Mouse (Mus musculus) neural tube, embryonic 15.5 days (tissue): ENCODE measurements around the gene Foxn3. TPM values are rescaled to one million over a fixed set of nuclear protein-coding genes. Genes with fewer than 3 reads are reported as not detected.

ENCODE experiments used
- ATAC-seq: fragments of 200-750 bp; cut with Nextera tagmentation; 2 replicates; pipeline ENCODE4 v1.8.0; 2017; ENCODE audit warnings: mild to moderate bottlenecking, moderate TSS enrichment, moderate library complexity; ENCODE audit not compliant: low FRiP score
- H3K27ac ChIP-seq: fragments of 300-500 bp; sonication (generic); replicated peaks from 2 replicates; pipeline ENCODE4 v1.5.1; 2015; ENCODE audit warnings: mild to moderate bottlenecking, inconsistent platforms
- H3K27me3 ChIP-seq: fragments of 300-500 bp; sonication (generic); replicated peaks from 2 replicates; pipeline ENCODE4 v1.6.1; 2015; ENCODE audit warnings: inconsistent platforms
- H3K36me3 ChIP-seq: fragments of 300-500 bp; sonication (generic); 2 replicates; pipeline ENCODE4 v1.6.1; 2015; ENCODE audit warnings: inconsistent platforms
- H3K4me1 ChIP-seq: fragments of 300-500 bp; sonication (generic); 2 replicates; pipeline ENCODE4 v1.6.1; 2015; ENCODE audit warnings: inconsistent platforms
- H3K4me2 ChIP-seq: fragments of 300-500 bp; sonication (generic); 2 replicates; pipeline ENCODE4 v1.6.1; 2015; ENCODE audit warnings: inconsistent platforms, mild to moderate bottlenecking, moderate library complexity
- H3K4me3 ChIP-seq: fragments of 300-500 bp; sonication (generic); replicated peaks from 2 replicates; pipeline ENCODE4 v1.5.1; 2015; ENCODE audit warnings: mild to moderate bottlenecking, inconsistent platforms
- H3K9ac ChIP-seq: fragments of 300-500 bp; sonication (generic); replicated peaks from 2 replicates; pipeline ENCODE4 v1.6.1; 2015; ENCODE audit warnings: mild to moderate bottlenecking, inconsistent platforms
- H3K9me3 ChIP-seq: fragments of 300-500 bp; sonication (generic); replicated peaks from 2 replicates; pipeline ENCODE4 v1.6.1; 2016; ENCODE audit warnings: inconsistent platforms
- WGBS: fragments of 180-500 bp; shearing (Covaris S2); methylation state at CpG from one replicate; pipeline ENCODE4 v1.1.7; 2015; ENCODE audit warnings: mixed read lengths; 5-methylcytosine and 5-hydroxymethylcytosine counted together
- polyA plus RNA-seq: library from polyadenylated mRNA; unstranded; fragments of >200 nt; fragmentation: Nextera tagmentation; extraction: Ambion mirVana; gene quantifications from 2 replicates; pipeline ENCODE4 v1.2.1, GENCODE M21; 2015

Gene Foxn3
- polyA plus RNA-seq, 1 experiment from 2014 or later = 84.4 TPM

GRCm38 (mm10) chr12:99489001-99489592 is 74.3 kb downstream of the Foxn3 start:
- H3K4me3 ChIP-seq = no peak overlapping the region
- no peak overlapping the region for H3K9ac ChIP-seq
- WGBS = 87% methylated on average over 4 of the region's 4 CpGs
- H3K36me3 ChIP-seq = no peaks in the 10 kb centered on the region
- no peak overlapping the region for H3K4me2 ChIP-seq
- H3K4me1 ChIP-seq = peaks cover 10% of the 10 kb centered on the region
- no peak for ATAC-seq
- H3K27ac ChIP-seq = no peak overlapping the region
- no peaks in the 10 kb centered on the region for H3K27me3 ChIP-seq
- H3K9me3 ChIP-seq = no peaks in the 10 kb centered on the region

GRCm38 (mm10) chr12:99480372-99480771 is 83.0 kb downstream of the Foxn3 start:
- H3K36me3 ChIP-seq = no peaks in the 10 kb centered on the region
- no peaks in the 10 kb centered on the region for H3K27me3 ChIP-seq
- 72% methylated on average over 3 of the region's 3 CpGs for WGBS
- H3K4me2 ChIP-seq = no peak overlapping the region
- no peaks in the 10 kb centered on the region for H3K4me1 ChIP-seq
- H3K4me3 ChIP-seq = no peak overlapping the region
- no peaks in the 10 kb centered on the region for H3K9me3 ChIP-seq
- H3K9ac ChIP-seq = no peak overlapping the region
- H3K27ac ChIP-seq = no peak overlapping the region
- ATAC-seq = no peak

GRCm38 (mm10) chr12:99474176-99474575 is 89.2 kb downstream of the Foxn3 start:
- H3K36me3 ChIP-seq = no peaks in the 10 kb centered on the region
- no peak overlapping the region for H3K4me2 ChIP-seq
- no peaks in the 10 kb centered on the region for H3K27me3 ChIP-seq
- no peaks in the 10 kb centered on the region for H3K9me3 ChIP-seq
- H3K27ac ChIP-seq = no peak overlapping the region
- peaks cover 4% of the 10 kb centered on the region; the same call in 1 of the 2 replicates for H3K4me1 ChIP-seq
- WGBS = 40% methylated on average over 5 of the region's 5 CpGs
- H3K4me3 ChIP-seq = no peak overlapping the region
- ATAC-seq = no peak
- no peak overlapping the region for H3K9ac ChIP-seq

- H3K4me2 ChIP-seq = no peak overlapping the region
- no peak overlapping the region for H3K27ac ChIP-seq
- no peaks in the 10 kb centered on the region for H3K27me3 ChIP-seq
- peaks cover 5% of the 10 kb centered on the region for H3K4me1 ChIP-seq
- no peak overlapping the region for H3K4me3 ChIP-seq
- H3K9ac ChIP-seq = no peak overlapping the region
- ATAC-seq = no peak
- no peaks in the 10 kb centered on the region for H3K36me3 ChIP-seq
- 70% methylated on average over 10 of the region's 10 CpGs for whole genome bisulfite sequencing
- H3K9me3 ChIP-seq = no peaks in the 10 kb centered on the region
Measured at GRCm38 (mm10) chr12:99473406-99474133, 89.8 kb downstream of the Foxn3 start.

GRCm38 (mm10) chr12:99471431-99471830 is 92.0 kb downstream of the Foxn3 start:
- Histone ChIP-seq H3K27me3 (no peaks in the 10 kb centered on the region), H3K4me1 (peaks cover 22% of the 10 kb centered on the region), H3K36me3 (no peaks in the 10 kb centered on the region), H3K4me3 (no peak overlapping the region), H3K4me2 (no peak overlapping the region), H3K9ac (no peak overlapping the region), H3K27ac (no peak overlapping the region), H3K9me3 (no peaks in the 10 kb centered on the region)
- 83% methylated on average over 7 of the region's 7 CpGs for WGBS
- no peak for ATAC-seq

- Histone ChIP-seq H3K4me2 (peak overlapping the region; percentile 25; the same call in 1 of the 2 replicates), H3K36me3 (no peaks in the 10 kb centered on the region), H3K9me3 (no peaks in the 10 kb centered on the region), H3K27ac (no peak overlapping the region; the same call in 1 of the 2 replicates), H3K4me3 (no peak overlapping the region), H3K27me3 (no peaks in the 10 kb centered on the region), H3K9ac (no peak overlapping the region), H3K4me1 (peaks cover 23% of the 10 kb centered on the region)
- 33% methylated on average over 15 of the region's 15 CpGs for WGBS
- peak; percentile 80 for ATAC-seq
Measured at GRCm38 (mm10) chr12:99467884-99468311, 95.5 kb downstream of the Foxn3 start.

GRCm38 (mm10) chr12:99467256-99467883 is 96.0 kb downstream of the Foxn3 start:
- Histone ChIP-seq H3K9me3 (no peaks in the 10 kb centered on the region), H3K4me2 (peak overlapping the region; percentile 25; the same call in 1 of the 2 replicates), H3K27me3 (no peaks in the 10 kb centered on the region), H3K4me1 (peaks cover 23% of the 10 kb centered on the region), H3K27ac (no peak overlapping the region; the same call in 1 of the 2 replicates), H3K36me3 (no peaks in the 10 kb centered on the region), H3K9ac (no peak overlapping the region), H3K4me3 (no peak overlapping the region)
- WGBS = 67% methylated on average over 12 of the region's 12 CpGs
- peak; percentile 30; the same call in 1 of the 2 replicates for ATAC-seq

GRCm38 (mm10) chr12:99466426-99466825 is 97.0 kb downstream of the Foxn3 start:
- H3K9ac ChIP-seq = no peak overlapping the region
- no peaks in the 10 kb centered on the region for H3K36me3 ChIP-seq
- no peaks in the 10 kb centered on the region for H3K27me3 ChIP-seq
- peaks cover 23% of the 10 kb centered on the region for H3K4me1 ChIP-seq
- no peak for ATAC-seq
- H3K9me3 ChIP-seq = no peaks in the 10 kb centered on the region
- H3K27ac ChIP-seq = no peak overlapping the region
- H3K4me2 ChIP-seq = no peak overlapping the region
- 44% methylated on average over 5 of the region's 5 CpGs for WGBS
- no peak overlapping the region for H3K4me3 ChIP-seq

GRCm38 (mm10) chr12:99464291-99464690 is 99.1 kb downstream of the Foxn3 start:
- Histone ChIP-seq H3K27me3 (no peaks in the 10 kb centered on the region), H3K4me1 (peaks cover 19% of the 10 kb centered on the region), H3K4me2 (no peak overlapping the region), H3K4me3 (no peak overlapping the region), H3K36me3 (no peaks in the 10 kb centered on the region), H3K27ac (no peak overlapping the region), H3K9ac (no peak overlapping the region), H3K9me3 (no peaks in the 10 kb centered on the region)
- WGBS = 91% methylated on average over 5 of the region's 5 CpGs
- ATAC-seq = no peak

GRCm38 (mm10) chr12:99462846-99463245 is 100.5 kb downstream of the Foxn3 start:
- no peak for ATAC-seq
- Histone ChIP-seq H3K4me1 (peaks cover 24% of the 10 kb centered on the region), H3K27me3 (no peaks in the 10 kb centered on the region), H3K4me3 (no peak overlapping the region), H3K27ac (peak overlapping the region; percentile 23; the same call in 1 of the 2 replicates), H3K9me3 (no peaks in the 10 kb centered on the region), H3K9ac (no peak overlapping the region), H3K4me2 (no peak overlapping the region), H3K36me3 (no peaks in the 10 kb centered on the region)
- 83% methylated on average over 1 of the region's 1 CpGs for WGBS

GRCm38 (mm10) chr12:99462302-99462701 is 101.1 kb downstream of the Foxn3 start:
- ATAC-seq = no peak
- H3K4me1 ChIP-seq = peaks cover 24% of the 10 kb centered on the region
- peak overlapping the region; percentile 23; the same call in 1 of the 2 replicates for H3K27ac ChIP-seq
- H3K27me3 ChIP-seq = no peaks in the 10 kb centered on the region
- H3K4me2 ChIP-seq = no peak overlapping the region
- no peaks in the 10 kb centered on the region for H3K9me3 ChIP-seq
- no peaks in the 10 kb centered on the region for H3K36me3 ChIP-seq
- no peak overlapping the region for H3K4me3 ChIP-seq
- H3K9ac ChIP-seq = no peak overlapping the region
